Comparison of ENCODE assay signal across 21 mouse cellular contexts in genomic region chr3:52415361-52415760, GRCm38 (mm10).
DNase-seq lines count a peak whose midpoint lies in the region; ATAC-seq and TF ChIP-seq lines count a peak whose summit lies in the region.
"Had no signal": no experiment of that assay in that cellular context is flagged by ENCODE, and none has a peak within 500 bp of the region (broad histone marks: within the 10 kb centered on the region; RNA-seq: fewer than 3 reads in every experiment).

No protein-coding gene starts in this region.

- no peaks in the 10 kb centered on the region for H3K9me3 ChIP-seq in lung, embryonic 14.5 days (ENCODE audit: low read depth, low read length)
- H3K9me3 ChIP-seq in forebrain, postnatal 0 days (ENCODE audit: low read length) = no peaks in the 10 kb centered on the region; the same call in 1 of the 2 replicates

- H3K27ac ChIP-seq in lung, embryonic 14.5 days (ENCODE audit: low read depth) = 0 out of 2 replicates have a peak overlapping the region, but pooled peaks have one; percentile 27
- no peak overlapping the region for H3K27ac ChIP-seq in thymus, adult 2 months (ENCODE audit: control insufficient read depth, insufficient read depth, low read length)
- H3K27ac ChIP-seq in forebrain, postnatal 0 days (ENCODE audit: low read depth, low read length) = no peak overlapping the region
- H3K27ac ChIP-seq: heart, adult 2 months; layer of hippocampus, adult 2 months; liver, embryonic 14.5 days had no signal

- no peak for TF ChIP-seq CTCF in lung, embryonic 14.5 days (IDR thresholded peaks at IDR 0.05; ENCODE audit: low read depth)
- no peak for TF ChIP-seq CTCF in lung, adult 2 months (IDR thresholded peaks at IDR 0.05; ENCODE audit: insufficient read depth, low read length)
- TF ChIP-seq CTCF in thymus, adult 2 months (IDR thresholded peaks at IDR 0.05; ENCODE audit: borderline replicate concordance, control insufficient read depth, extremely low read depth, insufficient read depth, low read length, poor library complexity) = no peak
- TF ChIP-seq CTCF in forebrain, postnatal 0 days (IDR thresholded peaks at IDR 0.05; ENCODE audit: low read depth) = no peak

- no peak overlapping the region for H3K4me2 ChIP-seq in lung, embryonic 14.5 days
- no peak overlapping the region for H3K4me2 ChIP-seq in forebrain, postnatal 0 days (ENCODE audit: low read depth)
- H3K4me2 ChIP-seq: midbrain, embryonic 11.5 days had no signal

- no peak overlapping the region for H3K9ac ChIP-seq in lung, embryonic 14.5 days
- no peak overlapping the region for H3K9ac ChIP-seq in forebrain, postnatal 0 days
- H3K9ac ChIP-seq: liver, embryonic 14.5 days had no signal

- no peak overlapping the region for H3K4me3 ChIP-seq in lung, embryonic 14.5 days (ENCODE audit: low read depth, low read length)
- no peak overlapping the region for H3K4me3 ChIP-seq in lung, adult 2 months (replicated peaks; ENCODE audit: extremely low read depth, low read depth, low read length)
- H3K4me3 ChIP-seq in thymus, adult 2 months (ENCODE audit: control insufficient read depth, insufficient read depth, low read length) = no peak overlapping the region
- no peak overlapping the region for H3K4me3 ChIP-seq in forebrain, postnatal 0 days (ENCODE audit: low read depth, low read length)
- H3K4me3 ChIP-seq: heart, adult 2 months; layer of hippocampus, adult 2 months had no signal

- no peaks in the 10 kb centered on the region for H3K36me3 ChIP-seq in lung, embryonic 14.5 days (ENCODE audit: insufficient read depth)
- no peaks in the 10 kb centered on the region for H3K36me3 ChIP-seq in thymus, adult 2 months (ENCODE audit: control insufficient read depth, insufficient read depth, low read length)
- H3K36me3 ChIP-seq in forebrain, postnatal 0 days (ENCODE audit: insufficient read depth) = no peaks in the 10 kb centered on the region

- WGBS in lung, embryonic 14.5 days = 17% methylated on average over 6 of the region's 6 CpGs
- 15% methylated on average over 6 of the region's 6 CpGs for WGBS in lung, adult 2 months
- WGBS in thymus, adult 2 months = 70% methylated on average over 6 of the region's 6 CpGs
- WGBS in forebrain, postnatal 0 days = 35% methylated on average over 6 of the region's 6 CpGs

- DNase-seq in lung, embryonic 14.5 days = peak; percentile 37
- DNase-seq in lung, adult 2 months = no peak
- peak; percentile 58 for DNase-seq in kidney, adult 9 months
- DNase-seq in kidney, postnatal 10 days = peak; percentile 53
- no peak for DNase-seq in cerebellum, postnatal 10 days
- no peak for DNase-seq in thymus, adult 2 months
- no peak for DNase-seq in forebrain, postnatal 0 days
- DNase-seq: cerebellum, adult 11-12 months; cerebellum, postnatal 36 days; gastrocnemius, postnatal 14 days; heart, adult 2 months; heart, postnatal 4 days; layer of hippocampus, postnatal 36 days; lung, postnatal 4 days; retina, postnatal 1 day; right cerebral cortex, postnatal 4 days had no signal

- no peaks in the 10 kb centered on the region for H3K27me3 ChIP-seq in lung, embryonic 14.5 days (ENCODE audit: insufficient read depth, low read length)
- no peaks in the 10 kb centered on the region for H3K27me3 ChIP-seq in thymus, adult 2 months (ENCODE audit: control insufficient read depth, insufficient read depth, low read length)
- no peaks in the 10 kb centered on the region; the same call in 1 of the 2 replicates for H3K27me3 ChIP-seq in forebrain, postnatal 0 days (ENCODE audit: insufficient read depth, low read length)

- ATAC-seq in lung, embryonic 14.5 days (ENCODE audit: insufficient read depth) = no peak
- ATAC-seq in forebrain, postnatal 0 days = no peak
- ATAC-seq: hindbrain, embryonic 16.5 days; intestine, embryonic 16.5 days had no signal

- H3K4me1 ChIP-seq in lung, embryonic 14.5 days (ENCODE audit: insufficient read depth) = peaks cover 28% of the 10 kb centered on the region
- peaks cover 10% of the 10 kb centered on the region; the same call in 1 of the 2 replicates for H3K4me1 ChIP-seq in lung, adult 2 months (ENCODE audit: control insufficient read depth, insufficient read depth, low read length)
- H3K4me1 ChIP-seq in thymus, adult 2 months (replicated peaks; ENCODE audit: control insufficient read depth, insufficient read depth, low read length) = peaks cover 16% of the 10 kb centered on the region
- no peaks in the 10 kb centered on the region for H3K4me1 ChIP-seq in forebrain, postnatal 0 days (ENCODE audit: insufficient read depth)

- no peak for TF ChIP-seq POLR2A in lung, adult 2 months (IDR thresholded peaks at IDR 0.05; ENCODE audit: borderline replicate concordance, extremely low read depth, low read depth, low read length)
- no peak for TF ChIP-seq POLR2A in thymus, adult 2 months (IDR thresholded peaks at IDR 0.05; ENCODE audit: control insufficient read depth, extremely low read depth, insufficient read depth, low read length, poor library complexity)

Comparison
In these comparisons a context has a peak if more than half of its experiments do, and no peak if none do; other contexts are left out.
1. DNase-seq: peak in lung, embryonic 14.5 days (single experiment), kidney, adult 9 months (single experiment) and kidney, postnatal 10 days (single experiment); none in lung, adult 2 months (single experiment), cerebellum, postnatal 10 days (0 of 2), thymus, adult 2 months (single experiment) and forebrain, postnatal 0 days (single experiment).